Mouse (Mus musculus) liver, embryonic 12.5 days (tissue): ENCODE measurements around the gene Hnf1a. TPM values are rescaled to one million over a fixed set of nuclear protein-coding genes. Genes with fewer than 3 reads are reported as not detected.
A peak's percentile ranks its signal among the peaks of the same experiment; 100 is the strongest.

Experiments used
- ATAC-seq: fragments of 200-750 bp; cut with Nextera tagmentation; 2 replicates; pipeline ENCODE4 v1.8.0; 2017; ENCODE audit warnings: moderate number of reproducible peaks, mild to moderate bottlenecking, moderate library complexity
- H3K27ac ChIP-seq: fragments of 300-500 bp; sonication (generic); 2 replicates; pipeline ENCODE4 v1.5.1; 2016; ENCODE audit warnings: mild to moderate bottlenecking
- H3K27me3 ChIP-seq: fragments of 300-500 bp; sonication (generic); replicated peaks from 2 replicates; pipeline ENCODE4 v1.6.1; 2016; ENCODE audit warnings: mild to moderate bottlenecking, moderate library complexity
- H3K36me3 ChIP-seq: fragments of 300-500 bp; sonication (generic); 2 replicates; pipeline ENCODE4 v1.6.1; 2016; ENCODE audit warnings: mild to moderate bottlenecking, moderate library complexity
- H3K4me1 ChIP-seq: fragments of 300-500 bp; sonication (generic); 2 replicates; pipeline ENCODE4 v1.6.1; 2016
- H3K4me2 ChIP-seq: fragments of 300-500 bp; sonication (generic); 2 replicates; pipeline ENCODE4 v1.6.1; 2016; ENCODE audit warnings: mild to moderate bottlenecking, moderate library complexity
- H3K4me3 ChIP-seq: fragments of 300-500 bp; sonication (generic); 2 replicates; pipeline ENCODE4 v1.5.1; 2016; ENCODE audit warnings: mild to moderate bottlenecking, moderate library complexity
- H3K9ac ChIP-seq: fragments of 300-500 bp; sonication (generic); 2 replicates; pipeline ENCODE4 v1.6.1; 2016; ENCODE audit warnings: mild to moderate bottlenecking, moderate library complexity
- H3K9me3 ChIP-seq: fragments of 300-500 bp; sonication (generic); replicated peaks from 2 replicates; pipeline ENCODE4 v1.6.1; 2016; ENCODE audit warnings: mild to moderate bottlenecking, moderate library complexity
- WGBS: fragments of 180-500 bp; shearing (Covaris S2); methylation state at CpG from one replicate; pipeline ENCODE4 v1.1.7; 2016; ENCODE audit not compliant: insufficient replicate concordance; 5-methylcytosine and 5-hydroxymethylcytosine counted together
- polyA plus RNA-seq: library from polyadenylated mRNA; unstranded; fragments of >200 nt; fragmentation: Nextera tagmentation; extraction: Ambion mirVana; gene quantifications from 2 replicates; pipeline ENCODE4 v1.2.1, GENCODE M21; 2016

Hnf1a gene
- polyA plus RNA-seq, 1 experiment from 2014 or later = 3.8 TPM

DNA sequence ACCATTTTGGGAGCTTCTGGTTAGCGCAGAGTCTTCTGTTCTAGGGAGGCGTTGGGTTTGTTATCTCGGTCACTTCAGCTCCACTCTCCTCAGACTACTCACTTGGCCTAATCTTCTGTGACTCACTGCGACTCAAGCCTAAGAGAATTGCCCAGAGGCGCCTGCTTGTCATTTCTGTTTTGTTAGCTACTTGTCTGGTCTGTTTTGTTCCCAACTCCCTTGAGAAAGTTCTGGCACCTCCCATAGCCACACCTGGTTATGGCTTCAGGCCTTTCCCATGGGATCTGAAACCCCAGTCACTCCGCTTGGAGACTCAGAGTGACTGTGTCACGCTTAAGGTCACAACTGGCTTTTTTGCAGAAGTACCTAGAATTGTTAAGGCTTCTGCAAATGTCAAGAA is 37.4 kb upstream of the Hnf1a start:
- no peak for ATAC-seq
- H3K4me2 ChIP-seq = no peak overlapping the region
- peaks cover 44% of the 10 kb centered on the region for H3K4me1 ChIP-seq
- 0 out of 2 replicates have a peak overlapping the region, but pooled peaks have one; percentile 19 for H3K9ac ChIP-seq
- no peaks in the 10 kb centered on the region; the same call in 1 of the 2 replicates for H3K27me3 ChIP-seq
- H3K9me3 ChIP-seq = no peaks in the 10 kb centered on the region
- H3K27ac ChIP-seq = peak overlapping the region; percentile 58
- H3K36me3 ChIP-seq = no peaks in the 10 kb centered on the region
- no peak overlapping the region for H3K4me3 ChIP-seq
- 42% methylated on average over 7 of the region's 7 CpGs for WGBS

GRCm38 (mm10) chr5:115007768-115008167 is 36.9 kb upstream of the Hnf1a start:
- no peaks in the 10 kb centered on the region for H3K9me3 ChIP-seq
- peak overlapping the region; percentile 58 for H3K27ac ChIP-seq
- H3K4me2 ChIP-seq = no peak overlapping the region
- no peak for ATAC-seq
- H3K27me3 ChIP-seq = peaks cover 2% of the 10 kb centered on the region; the same call in 1 of the 2 replicates
- no peaks in the 10 kb centered on the region for H3K36me3 ChIP-seq
- peaks cover 44% of the 10 kb centered on the region for H3K4me1 ChIP-seq
- no peak overlapping the region for H3K4me3 ChIP-seq
- WGBS = 73% methylated on average over 5 of the region's 5 CpGs
- H3K9ac ChIP-seq = 0 out of 2 replicates have a peak overlapping the region, but pooled peaks have one; percentile 19

- no peak overlapping the region for H3K27ac ChIP-seq
- H3K4me1 ChIP-seq = peaks cover 17% of the 10 kb centered on the region
- H3K4me3 ChIP-seq = no peak overlapping the region
- no peak overlapping the region for H3K4me2 ChIP-seq
- no peaks in the 10 kb centered on the region for H3K9me3 ChIP-seq
- ATAC-seq = no peak
- no peaks in the 10 kb centered on the region for H3K36me3 ChIP-seq
- no peak overlapping the region for H3K9ac ChIP-seq
- WGBS = 55% methylated on average over 13 of the region's 13 CpGs
- peaks cover 28% of the 10 kb centered on the region for H3K27me3 ChIP-seq
These were observed 32.5 kb upstream of the Hnf1a start for GRCm38 (mm10) chr5:115003224-115003873.

DNA sequence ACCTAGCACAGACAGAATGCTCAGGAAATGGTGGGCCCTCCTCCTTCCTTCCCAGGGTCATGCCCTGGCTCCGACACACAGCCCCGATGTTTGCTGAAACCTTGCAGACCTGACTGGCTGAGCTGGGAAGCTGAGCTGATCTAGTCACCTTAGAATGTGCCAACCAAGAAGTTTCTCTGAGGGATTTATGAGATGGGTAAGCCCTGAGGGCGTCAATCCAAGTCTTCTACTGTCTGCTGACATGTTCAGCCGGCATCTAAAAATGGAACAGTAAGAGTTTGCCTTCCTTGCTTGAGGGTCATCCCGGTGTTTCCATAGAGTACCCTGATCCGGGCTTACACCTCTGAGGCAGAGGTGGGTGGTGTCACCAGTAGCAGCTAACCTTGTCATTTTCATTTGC is 31.9 kb upstream of the Hnf1a start:
- Histone ChIP-seq H3K27ac (no peak overlapping the region), H3K36me3 (no peaks in the 10 kb centered on the region), H3K4me3 (no peak overlapping the region), H3K9ac (peak overlapping the region; percentile 3; the same call in 1 of the 2 replicates), H3K9me3 (no peaks in the 10 kb centered on the region), H3K27me3 (peaks cover 33% of the 10 kb centered on the region), H3K4me1 (peaks cover 12% of the 10 kb centered on the region), H3K4me2 (no peak overlapping the region)
- no peak for ATAC-seq
- 46% methylated on average over 6 of the region's 6 CpGs for WGBS

GRCm38 (mm10) chr5:115001464-115001863 is 30.6 kb upstream of the Hnf1a start:
- ATAC-seq = no peak
- Histone ChIP-seq H3K36me3 (no peaks in the 10 kb centered on the region), H3K4me1 (peaks cover 9% of the 10 kb centered on the region), H3K4me2 (no peak overlapping the region), H3K27ac (no peak overlapping the region), H3K9me3 (no peaks in the 10 kb centered on the region), H3K27me3 (peaks cover 42% of the 10 kb centered on the region), H3K4me3 (no peak overlapping the region), H3K9ac (no peak overlapping the region)
- 79% methylated on average over 8 of the region's 8 CpGs for WGBS

DNA sequence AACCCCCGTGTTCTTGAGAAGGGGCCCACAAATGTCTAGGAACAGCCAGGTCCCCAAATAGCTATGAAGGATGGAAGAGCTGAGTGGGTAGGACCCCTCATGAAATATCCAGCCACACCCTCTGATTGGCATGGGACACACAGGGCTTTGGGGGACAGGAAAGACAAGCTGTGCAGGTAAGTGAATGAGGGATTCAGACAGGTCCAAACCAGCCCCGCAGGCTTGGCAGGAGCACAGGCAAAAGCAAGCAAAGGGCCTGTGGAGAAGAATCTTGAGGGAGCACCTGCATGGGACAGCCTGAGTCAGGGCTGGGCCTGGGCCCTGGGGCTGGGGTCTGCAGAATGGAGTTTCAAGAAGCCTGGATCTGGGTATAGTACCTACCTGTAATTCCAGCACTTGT is 29.6 kb upstream of the Hnf1a start:
- ATAC-seq = no peak
- H3K27me3 ChIP-seq = peaks cover 44% of the 10 kb centered on the region
- H3K9ac ChIP-seq = no peak overlapping the region
- no peaks in the 10 kb centered on the region for H3K9me3 ChIP-seq
- 78% methylated on average over 2 of the region's 2 CpGs for WGBS
- H3K4me2 ChIP-seq = no peak overlapping the region
- peaks cover 9% of the 10 kb centered on the region for H3K4me1 ChIP-seq
- H3K36me3 ChIP-seq = no peaks in the 10 kb centered on the region
- H3K4me3 ChIP-seq = no peak overlapping the region
- H3K27ac ChIP-seq = no peak overlapping the region

DNA sequence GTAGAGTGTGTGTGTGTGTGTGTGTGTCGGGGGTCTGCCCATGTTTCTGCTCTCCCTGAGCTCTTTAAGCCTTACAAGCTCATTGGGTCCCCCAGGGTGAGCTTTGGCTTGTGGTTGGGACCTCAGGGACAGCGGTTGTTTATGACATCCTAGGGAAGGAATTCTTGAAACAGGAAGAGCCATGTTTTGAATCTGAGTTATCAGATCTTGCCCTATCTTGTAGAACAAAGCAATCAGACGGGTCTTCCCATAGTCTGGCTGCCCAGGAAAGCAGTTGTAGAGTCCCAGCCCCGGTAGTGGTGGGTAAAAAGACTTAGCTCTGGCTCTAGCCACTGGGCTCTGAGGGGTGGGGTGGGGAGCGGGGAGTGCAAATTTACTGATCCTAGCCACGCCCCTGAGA is 26.4 kb upstream of the Hnf1a start:
- no peak for ATAC-seq
- WGBS = 23% methylated on average over 6 of the region's 6 CpGs
- no peak overlapping the region for H3K4me2 ChIP-seq
- no peaks in the 10 kb centered on the region for H3K36me3 ChIP-seq
- H3K9ac ChIP-seq = no peak overlapping the region
- H3K4me1 ChIP-seq = no peaks in the 10 kb centered on the region
- H3K27me3 ChIP-seq = peaks cover 37% of the 10 kb centered on the region
- no peaks in the 10 kb centered on the region for H3K9me3 ChIP-seq
- no peak overlapping the region for H3K27ac ChIP-seq
- no peak overlapping the region for H3K4me3 ChIP-seq

GRCm38 (mm10) chr5:114996447-114996846 is 25.6 kb upstream of the Hnf1a start:
- H3K4me3 ChIP-seq = no peak overlapping the region
- no peak overlapping the region for H3K9ac ChIP-seq
- H3K27me3 ChIP-seq = peaks cover 31% of the 10 kb centered on the region
- peak overlapping the region; percentile 34 for H3K4me2 ChIP-seq
- H3K36me3 ChIP-seq = no peaks in the 10 kb centered on the region
- no peaks in the 10 kb centered on the region for H3K4me1 ChIP-seq
- H3K9me3 ChIP-seq = no peaks in the 10 kb centered on the region
- WGBS = 29% methylated on average over 16 of the region's 16 CpGs
- no peak for ATAC-seq
- no peak overlapping the region for H3K27ac ChIP-seq

- ATAC-seq = no peak
- peaks cover 29% of the 10 kb centered on the region for H3K4me1 ChIP-seq
- H3K9me3 ChIP-seq = 0 out of 2 replicates have a peak, but pooled peaks cover 2% of the 10 kb centered on the region
- no peak overlapping the region for H3K9ac ChIP-seq
- H3K36me3 ChIP-seq = no peaks in the 10 kb centered on the region
- no peak overlapping the region for H3K4me3 ChIP-seq
- no peak overlapping the region for H3K4me2 ChIP-seq
- no peak overlapping the region for H3K27ac ChIP-seq
- H3K27me3 ChIP-seq = no peaks in the 10 kb centered on the region
These were observed 14.2 kb upstream of the Hnf1a start for GRCm38 (mm10) chr5:114985074-114985473.

DNA sequence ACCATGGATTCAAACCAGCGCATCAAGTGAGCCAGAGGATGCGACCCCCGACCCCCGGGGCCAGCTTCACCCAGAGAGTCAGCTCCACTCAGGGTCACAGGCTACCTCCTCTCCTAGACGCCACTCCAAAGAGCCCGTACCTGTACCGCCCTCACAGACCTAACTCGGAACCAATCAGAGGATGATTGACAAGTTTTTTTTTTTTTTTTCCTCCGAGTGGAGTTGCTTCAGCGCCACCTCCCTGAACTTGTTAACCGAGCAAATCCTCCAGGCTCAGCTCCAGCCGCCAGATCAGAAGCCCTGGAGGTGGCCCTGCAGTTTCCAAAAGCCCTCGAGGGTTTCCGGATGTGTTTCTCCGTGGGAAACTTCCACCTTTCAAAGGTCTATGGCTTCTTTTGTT is 11.1 kb upstream of the Hnf1a start:
- Histone ChIP-seq H3K9ac (no peak overlapping the region), H3K9me3 (0 out of 2 replicates have a peak, but pooled peaks cover 2% of the 10 kb centered on the region), H3K27me3 (no peaks in the 10 kb centered on the region), H3K4me2 (peak overlapping the region; percentile 6; the same call in 1 of the 2 replicates), H3K36me3 (no peaks in the 10 kb centered on the region), H3K4me1 (peaks cover 44% of the 10 kb centered on the region), H3K4me3 (no peak overlapping the region), H3K27ac (no peak overlapping the region)
- WGBS = 41% methylated on average over 15 of the region's 15 CpGs
- ATAC-seq = no peak

DNA sequence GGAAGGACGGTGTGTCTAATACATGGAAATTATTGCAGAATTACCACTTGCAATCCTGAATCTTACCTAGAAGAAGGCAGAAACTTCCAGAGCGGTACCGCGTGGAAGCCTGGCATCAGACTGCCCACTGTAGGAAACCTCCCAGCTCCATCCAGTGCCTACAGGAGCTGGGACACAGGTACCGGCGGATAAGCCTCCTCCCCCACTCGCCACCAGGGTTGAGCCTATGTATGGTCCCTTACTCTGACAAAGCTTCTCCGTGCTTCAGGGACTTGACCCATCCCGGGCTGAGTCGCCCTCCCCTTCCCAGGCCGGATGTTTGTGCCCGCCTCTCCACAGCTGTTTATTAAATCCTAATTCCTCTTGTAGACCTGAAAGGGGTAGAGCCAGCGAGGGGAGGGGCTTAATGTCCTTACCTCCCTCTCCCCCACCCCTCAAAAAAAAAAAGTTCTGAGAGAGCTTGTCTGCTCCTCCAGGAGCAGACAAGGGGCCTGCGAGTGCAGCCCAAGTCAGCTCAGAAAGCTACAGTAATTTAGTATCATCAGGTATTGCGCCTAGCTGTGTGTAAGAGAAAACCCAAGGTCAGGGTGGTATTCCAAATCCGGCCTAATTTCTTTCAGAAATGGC is 9.3 kb upstream of the Hnf1a start:
- Histone ChIP-seq H3K27me3 (no peaks in the 10 kb centered on the region), H3K4me2 (peak overlapping the region; percentile 95)
- 25% methylated on average over 16 of the region's 16 CpGs for WGBS

GRCm38 (mm10) chr5:114979250-114980121 is 8.6 kb upstream of the Hnf1a start:
- 2% methylated on average over 32 of the region's 32 CpGs for WGBS
- 0 out of 2 replicates have a peak, but pooled peaks cover 2% of the 10 kb centered on the region for H3K9me3 ChIP-seq

More for the DNA sequence above, 9.3 kb upstream of the Hnf1a start:
- Histone ChIP-seq H3K27ac (peak overlapping the region; percentile 96), H3K4me1 (peaks cover 40% of the 10 kb centered on the region), H3K36me3 (no peaks in the 10 kb centered on the region), H3K4me3 (peak overlapping the region; percentile 60), H3K9ac (peak overlapping the region; percentile 77), H3K9me3 (0 out of 2 replicates have a peak, but pooled peaks cover 2% of the 10 kb centered on the region)
- peak; percentile 53 for ATAC-seq

More at GRCm38 (mm10) chr5:114979250-114980121, 8.6 kb upstream of the Hnf1a start:
- ATAC-seq = peak; percentile 92
- H3K36me3 ChIP-seq = no peaks in the 10 kb centered on the region
- peak overlapping the region; percentile 60 for H3K4me3 ChIP-seq
- H3K27ac ChIP-seq = peak overlapping the region; percentile 96
- no peaks in the 10 kb centered on the region for H3K27me3 ChIP-seq
- H3K9ac ChIP-seq = peak overlapping the region; percentile 77
- H3K4me1 ChIP-seq = peaks cover 39% of the 10 kb centered on the region
- H3K4me2 ChIP-seq = peak overlapping the region; percentile 95
